Mouse (Mus musculus) embryonic facial prominence, embryonic 14.5 days (tissue): ENCODE results near the gene Ear10. TPM values are rescaled to one million over a fixed set of nuclear protein-coding genes. Genes with fewer than 3 reads are reported as not detected.

Experiments
- polyA plus RNA-seq: library from polyadenylated mRNA; unstranded; fragments of >200 nt; fragmentation: Nextera tagmentation; extraction: Ambion mirVana; gene quantifications from 2 replicates; pipeline ENCODE4 v1.2.1, GENCODE M21; 2014

The Ear10 gene
- polyA plus RNA-seq, 1 experiment from 2014 or later, result not detected

Other genes with a start within 250 kb of the Ear10 start
- not detected in 2 replicates for gene Gm8165, start 246.4 kb downstream of the Ear10 start, polyA plus RNA-seq
- 1.7 TPM in 2 replicates for gene Gm7324, start 225.7 kb downstream of the Ear10 start, polyA plus RNA-seq
- not detected in 2 replicates for gene Gm16506, start 196.1 kb downstream of the Ear10 start, polyA plus RNA-seq
- not detected in 2 replicates for gene Gm6526, start 175.7 kb downstream of the Ear10 start, polyA plus RNA-seq
- gene Gm8180, start 138.8 kb downstream of the Ear10 start, polyA plus RNA-seq, result not detected in 2 replicates
- gene Ear1, start 48.0 kb downstream of the Ear10 start, polyA plus RNA-seq, result not detected in 2 replicates
- gene Gm8113, start 1.8 kb upstream of the Ear10 start, polyA plus RNA-seq, result 5.2 and 5.7 TPM in 2 replicates
- not detected in 2 replicates for gene Ang5, start 33.5 kb upstream of the Ear10 start, polyA plus RNA-seq
- gene Ang6, start 78.7 kb upstream of the Ear10 start, polyA plus RNA-seq, result not detected in 2 replicates
- not detected in 2 replicates for gene Ear2, start 179.1 kb upstream of the Ear10 start, polyA plus RNA-seq
- not detected in 2 replicates for gene Gm3327, start 200.3 kb upstream of the Ear10 start, polyA plus RNA-seq